Mouse (Mus musculus) cerebellum, adult 2 months (tissue): ENCODE measurements around the gene Cpe. TPM values are rescaled to one million over a fixed set of nuclear protein-coding genes. Genes with fewer than 3 reads are reported as not detected.

Source experiments
- DNase-seq, 2 experiments: peaks; one replicate each; pipeline ENCODE4 v3.0.0; 2021
- H3K27ac ChIP-seq: fragments of 200-500 bp; 2 replicates; pipeline ENCODE4 v1.5.1; 2012; ENCODE audit warnings: low read length, control low read depth, inconsistent platforms; ENCODE audit not compliant: insufficient read depth
- H3K27me3 ChIP-seq: fragments of 200-500 bp; 2 replicates; pipeline ENCODE4 v1.6.1; 2012; ENCODE audit warnings: inconsistent platforms, mild to moderate bottlenecking, low read length, moderate library complexity; ENCODE audit not compliant: control insufficient read depth, insufficient read depth
- H3K4me1 ChIP-seq: fragments of 200-500 bp; 2 replicates; pipeline ENCODE4 v1.6.1; 2011; ENCODE audit warnings: low read length; ENCODE audit not compliant: control insufficient read depth, insufficient read depth
- H3K4me3 ChIP-seq: fragments of 200-500 bp; replicated peaks from 2 replicates; pipeline ENCODE3; 2011; ENCODE audit warnings: mild to moderate bottlenecking, low read depth, low read length, control low read depth; ENCODE audit not compliant: insufficient read depth
- CTCF ChIP-seq: fragments of 200-500 bp; IDR thresholded peaks from 2 replicates; pipeline ENCODE4 v1.5.1; 2011; ENCODE audit warnings: low read depth, mild to moderate bottlenecking, control low read depth, low read length, moderate library complexity, borderline replicate concordance; ENCODE audit not compliant: insufficient read depth
- POLR2A ChIP-seq: fragments of 200-500 bp; IDR thresholded peaks from 2 replicates; pipeline ENCODE4 v1.6.1; 2011; ENCODE audit warnings: low read length, control low read depth, borderline replicate concordance; ENCODE audit not compliant: insufficient read depth
- WGBS: fragments of 180-500 bp; shearing (Covaris S2); methylation state at CpG from one replicate; pipeline ENCODE4 v1.1.7; 2018; 5-methylcytosine and 5-hydroxymethylcytosine counted together
- polyA plus RNA-seq: library from polyadenylated mRNA; depleted of rRNA; stranded (reverse); fragments of >200 nt; gene quantifications from 2 replicates; pipeline ENCODE4 v1.2.3, GENCODE M21; 2012

The Cpe gene
- polyA plus RNA-seq, 1 experiment: 722 TPM

DNA sequence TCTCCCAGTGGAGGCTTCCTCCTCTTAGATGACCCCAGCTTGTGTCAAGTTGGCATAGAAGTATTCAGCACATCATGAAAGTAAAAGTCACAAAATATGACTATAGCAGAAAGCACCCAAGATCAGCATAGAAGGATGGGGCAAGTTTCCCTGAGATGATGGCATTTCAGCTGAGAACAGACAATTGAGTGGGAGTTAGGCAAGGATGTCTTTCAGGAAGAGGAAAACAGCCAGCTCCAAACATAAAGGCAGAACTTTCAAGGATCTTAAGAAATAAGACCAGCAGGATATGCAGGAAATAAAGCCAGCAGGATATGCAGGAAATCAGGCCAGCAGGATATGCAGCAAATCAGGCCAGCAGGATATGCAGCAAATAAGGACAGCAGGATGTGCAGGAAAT, 40.6 kb downstream of the Cpe start:
- no peaks in the 10 kb centered on the region for H3K27me3 ChIP-seq
- H3K27ac ChIP-seq: no peak overlapping the region
- DNase-seq: no peak
- TF ChIP-seq CTCF (no peak), POLR2A (no peak)
- peaks cover 10% of the 10 kb centered on the region; the same call in 1 of the 2 replicates for H3K4me1 ChIP-seq
- no peak overlapping the region for H3K4me3 ChIP-seq

DNA sequence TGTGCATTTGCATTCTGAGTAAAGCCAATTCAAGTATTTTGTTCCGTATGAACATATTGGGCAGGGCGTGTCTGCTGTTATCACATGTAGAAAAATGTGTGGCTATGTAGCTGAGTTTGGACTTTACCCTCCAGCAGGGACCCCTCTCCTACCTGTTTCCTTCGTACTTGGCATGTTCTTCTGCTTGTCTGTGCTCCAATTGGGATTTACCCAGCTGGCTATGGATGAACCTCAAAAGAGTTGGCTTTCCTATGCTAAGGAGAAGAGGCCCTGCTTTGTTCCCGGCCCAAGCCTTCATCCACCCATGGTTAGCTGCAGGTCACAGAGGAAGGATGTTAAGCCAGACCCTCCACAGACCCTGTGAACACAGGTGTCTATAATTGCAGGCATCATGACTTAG, 44.8 kb downstream of the Cpe start:
- Histone ChIP-seq H3K4me3 (no peak overlapping the region), H3K27ac (no peak overlapping the region), H3K4me1 (peaks cover 24% of the 10 kb centered on the region), H3K27me3 (no peaks in the 10 kb centered on the region)
- TF ChIP-seq CTCF: no peak
- TF ChIP-seq POLR2A: no peak
- 45% methylated on average over 4 of the region's 4 CpGs for WGBS
- DNase-seq: peak in 1 of 2 experiments; percentile 23

DNA sequence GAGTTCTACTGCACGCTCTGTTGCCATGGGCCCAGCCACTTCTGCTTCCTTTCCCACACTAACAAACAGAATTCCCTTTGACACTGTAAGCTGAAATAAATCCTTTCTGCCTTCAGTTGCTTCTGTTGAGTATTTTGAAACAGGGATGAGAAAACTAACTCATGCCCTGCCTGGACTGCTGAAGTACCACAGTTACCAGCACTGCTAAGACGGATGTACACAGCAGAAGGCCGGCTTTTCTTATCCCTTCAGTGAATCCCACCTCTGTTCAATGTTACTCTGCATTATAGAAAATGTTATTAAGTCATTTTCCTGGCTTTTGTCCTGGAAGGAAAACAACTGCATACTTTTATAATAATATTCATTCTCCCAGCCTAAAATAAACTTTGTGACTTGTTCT, 45.7 kb downstream of the Cpe start:
- WGBS: 93% methylated on average over 3 of the region's 3 CpGs
- no peak overlapping the region for H3K27ac ChIP-seq
- no peak for DNase-seq
- H3K4me1 ChIP-seq: peaks cover 24% of the 10 kb centered on the region
- no peaks in the 10 kb centered on the region for H3K27me3 ChIP-seq
- no peak for TF ChIP-seq CTCF
- TF ChIP-seq POLR2A: no peak
- H3K4me3 ChIP-seq: no peak overlapping the region

DNA sequence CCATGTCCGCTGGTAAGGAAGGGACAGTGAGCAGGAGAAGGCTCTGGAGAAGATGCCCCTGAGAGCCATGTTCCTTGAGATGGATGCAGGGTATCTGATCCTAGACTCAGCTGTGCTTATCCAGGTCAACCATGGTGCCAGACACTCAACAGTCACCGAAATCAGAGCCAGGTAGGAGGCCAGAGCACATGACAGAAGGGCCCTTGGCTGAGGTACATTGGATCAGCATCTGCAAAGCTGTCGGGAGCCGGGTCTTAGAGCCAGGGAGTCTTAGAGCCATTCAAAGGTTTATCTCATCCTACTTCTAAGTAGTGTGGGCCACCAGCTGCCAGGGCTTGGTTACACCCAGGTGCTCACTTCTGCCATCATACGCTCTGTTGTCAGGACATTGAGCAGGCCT, 46.4 kb downstream of the Cpe start:
- 44% methylated on average over 5 of the region's 5 CpGs for WGBS
- H3K4me1 ChIP-seq: peaks cover 24% of the 10 kb centered on the region
- H3K27me3 ChIP-seq: no peaks in the 10 kb centered on the region
- DNase-seq: peak in 1 of 2 experiments; percentile 46
- 0 out of 2 replicates have a peak overlapping the region, but pooled peaks have one; percentile 17 for H3K27ac ChIP-seq
- TF ChIP-seq POLR2A (no peak), CTCF (no peak)
- H3K4me3 ChIP-seq: no peak overlapping the region

DNA sequence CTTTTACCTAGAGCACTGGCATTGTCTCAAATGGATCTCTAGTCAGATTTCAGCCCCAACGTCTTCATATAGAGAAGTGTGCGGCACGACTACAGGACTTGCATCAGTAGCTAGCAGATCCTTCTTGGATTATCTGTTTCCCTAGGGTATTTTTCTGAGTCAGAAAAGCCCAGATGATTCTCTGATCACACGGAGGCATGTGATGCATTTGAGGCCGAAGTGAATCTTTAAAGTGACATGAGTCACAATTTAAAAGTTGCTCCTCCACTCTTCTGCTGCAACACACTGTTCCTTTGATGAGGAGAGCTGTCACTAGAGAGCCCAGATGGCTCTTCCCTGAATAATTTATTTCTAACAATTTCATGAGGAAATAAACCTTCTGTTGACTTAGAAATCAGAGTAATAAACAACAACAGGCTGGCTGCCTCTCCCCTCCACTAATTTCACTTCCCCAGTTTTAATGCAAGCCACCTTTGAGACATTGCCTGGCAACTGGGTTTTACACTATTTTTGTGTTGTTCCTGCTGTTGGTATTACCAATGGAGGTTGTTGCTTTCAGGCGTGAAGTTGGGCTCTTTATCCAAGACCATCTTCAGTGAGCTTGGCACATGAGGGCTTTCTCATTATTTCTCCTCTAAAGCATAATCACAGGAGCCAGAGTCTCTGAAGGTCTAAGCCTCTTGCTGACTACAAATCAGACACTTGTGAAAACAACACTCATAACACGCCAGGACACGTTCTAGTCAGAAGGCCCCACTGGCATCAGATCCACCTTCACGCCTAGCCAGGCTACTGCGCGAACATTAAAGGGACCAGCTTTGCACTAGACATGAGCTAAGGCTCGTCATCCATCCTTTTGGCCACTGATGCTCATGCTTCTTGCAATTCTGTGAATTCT, 48.5 kb downstream of the Cpe start:
- Histone ChIP-seq H3K4me3 (no peak overlapping the region), H3K4me1 (peaks cover 24% of the 10 kb centered on the region), H3K27me3 (no peaks in the 10 kb centered on the region), H3K27ac (no peak overlapping the region)
- no peak for DNase-seq
- WGBS: 50% methylated on average over 12 of the region's 12 CpGs
- TF ChIP-seq CTCF (no peak), POLR2A (no peak)

DNA sequence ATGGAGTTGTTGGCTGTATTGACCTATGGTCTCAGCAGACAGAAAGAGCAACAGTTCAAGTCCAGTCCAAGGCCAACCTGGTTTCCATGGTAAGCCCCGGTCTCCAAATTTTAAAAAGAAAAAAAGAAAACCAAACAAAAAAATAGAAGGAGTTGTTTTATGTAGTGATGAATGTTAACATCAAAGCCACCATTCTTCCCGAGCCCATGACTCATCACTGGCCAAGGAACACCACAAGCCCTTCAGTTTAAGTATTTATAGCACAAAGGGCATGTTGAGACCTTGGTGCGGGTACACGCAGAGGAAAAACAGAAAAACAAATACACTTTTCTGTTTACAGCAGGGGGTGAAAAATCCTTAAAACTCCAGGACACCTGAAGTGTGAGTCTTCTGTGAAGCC, 49.5 kb downstream of the Cpe start:
- 30% methylated on average over 4 of the region's 4 CpGs for WGBS
- DNase-seq: peak in 1 of 2 experiments; percentile 49
- peaks cover 22% of the 10 kb centered on the region for H3K4me1 ChIP-seq
- no peak overlapping the region; the same call in 1 of the 2 replicates for H3K27ac ChIP-seq
- TF ChIP-seq POLR2A (no peak), CTCF (no peak)
- no peaks in the 10 kb centered on the region for H3K27me3 ChIP-seq
- no peak overlapping the region for H3K4me3 ChIP-seq

DNA sequence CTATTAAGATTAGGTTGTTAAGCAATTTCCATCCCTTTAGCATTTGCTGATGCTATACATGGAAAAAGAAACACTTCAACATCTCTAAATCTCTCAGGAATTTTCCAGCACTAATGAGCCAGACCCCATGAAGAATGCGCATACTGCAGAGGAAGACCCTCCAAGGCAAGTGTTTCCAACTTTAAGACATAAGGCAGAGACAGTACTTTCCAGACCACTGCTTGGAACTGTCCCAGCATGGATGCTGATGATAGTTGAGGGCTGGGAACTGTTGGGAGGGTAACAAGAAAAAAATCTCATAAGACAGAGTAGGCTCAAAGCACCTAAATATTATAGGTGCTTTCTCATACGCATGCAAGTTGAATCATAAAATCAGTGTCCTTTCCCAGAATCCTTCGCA, 50.1 kb downstream of the Cpe start:
- TF ChIP-seq CTCF: no peak
- TF ChIP-seq POLR2A: no peak

DNA sequence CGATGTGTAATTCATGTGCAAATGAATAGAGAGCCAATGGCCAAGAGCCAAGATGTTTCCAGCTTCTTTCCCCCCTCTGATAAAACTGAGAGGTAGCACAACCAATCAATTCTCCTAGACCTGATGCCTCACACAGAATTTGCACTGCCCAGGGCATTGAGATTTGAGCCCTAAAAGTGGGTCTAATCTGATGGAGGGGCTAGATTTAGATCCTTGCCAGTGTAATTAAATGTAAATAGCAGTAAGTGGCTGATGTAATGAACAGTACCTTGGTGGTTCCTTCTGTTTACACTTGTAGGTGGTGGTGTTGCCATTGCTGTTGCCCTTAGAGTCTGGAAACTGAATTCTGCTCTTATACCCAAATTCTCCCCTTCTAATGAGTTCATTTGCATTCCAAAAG, 52.3 kb downstream of the Cpe start:
- no peak overlapping the region for H3K4me3 ChIP-seq
- H3K27ac ChIP-seq: no peak overlapping the region
- no peak for TF ChIP-seq CTCF
- no peak for TF ChIP-seq POLR2A
- no peak for DNase-seq
- peaks cover 9% of the 10 kb centered on the region for H3K4me1 ChIP-seq
- no peaks in the 10 kb centered on the region for H3K27me3 ChIP-seq
- WGBS: 8% methylated on average over 1 of the region's 1 CpGs

More for the DNA sequence above, 50.1 kb downstream of the Cpe start:
- no peak overlapping the region for H3K4me3 ChIP-seq
- 97% methylated on average over 3 of the region's 3 CpGs for WGBS
- DNase-seq: no peak
- peaks cover 19% of the 10 kb centered on the region for H3K4me1 ChIP-seq
- H3K27ac ChIP-seq: no peak overlapping the region; the same call in 1 of the 2 replicates
- no peaks in the 10 kb centered on the region for H3K27me3 ChIP-seq
